Mouse (Mus musculus) MEL (cell line): Measurements from ENCODE around the gene Smyd3. TPM values are rescaled to one million over a fixed set of nuclear protein-coding genes. Genes with fewer than 3 reads are reported as not detected.

ENCODE experiments used
- DNase-seq: peaks from one replicate; pipeline ENCODE4 v3.0.0; 2011; ENCODE audit warnings: low read depth, low spot score
- H3K27ac ChIP-seq: 2 replicates; pipeline ENCODE4 v1.5.1; 2012; ENCODE audit warnings: low read depth, mild to moderate bottlenecking, control low read depth, low read length, moderate library complexity; ENCODE audit not compliant: control insufficient read depth
- H3K27me3 ChIP-seq, 2 experiments: fragments of 150-350 bp in 1 of 2; sonication (generic) in 1 of 2; 2 replicates each; pipeline ENCODE4 v1.6.1; 2012; ENCODE audit warnings: low read length in 2 of 2, mild to moderate bottlenecking in 2 of 2, improper control_type of control experiment in 1 of 2, moderate library complexity in 1 of 2; ENCODE audit not compliant: insufficient read depth in 2 of 2, control insufficient read depth in 1 of 2
- H3K36me3 ChIP-seq, 2 experiments: 2 replicates each; pipeline ENCODE4 v1.6.1; 2012 to 2014; ENCODE audit warnings: low read length in 2 of 2, improper control_type of control experiment in 1 of 2, inconsistent platforms in 1 of 2, mild to moderate bottlenecking in 1 of 2; ENCODE audit not compliant: insufficient read depth in 2 of 2, control insufficient read depth in 1 of 2
- H3K4me1 ChIP-seq, 2 experiments: fragments of 150-350 bp in 1 of 2; sonication (generic) in 1 of 2; 2 replicates each; pipeline ENCODE4 v1.6.1; 2012; ENCODE audit warnings: low read length in 2 of 2, improper control_type of control experiment in 1 of 2, mild to moderate bottlenecking in 1 of 2; ENCODE audit not compliant: insufficient read depth in 2 of 2, control insufficient read depth in 1 of 2
- H3K4me3 ChIP-seq, 2 experiments: fragments of 150-350 bp in 1 of 2; sonication (generic) in 1 of 2; 2 replicates each; pipeline ENCODE4 v1.5.1; 2012; ENCODE audit warnings: low read depth in 2 of 2, low read length in 2 of 2, mild to moderate bottlenecking in 2 of 2, moderate library complexity in 2 of 2, control low read depth in 1 of 2, improper control_type of control experiment in 1 of 2; ENCODE audit not compliant: control insufficient read depth in 1 of 2, insufficient read depth in 1 of 2
- H3K79me2 ChIP-seq: 2 replicates; pipeline ENCODE4 v1.6.1; 2012; ENCODE audit warnings: mild to moderate bottlenecking, low read length, moderate library complexity; ENCODE audit not compliant: control insufficient read depth, poor library complexity, insufficient read depth
- H3K9ac ChIP-seq: 2 replicates; pipeline ENCODE4 v1.6.1; 2012; ENCODE audit warnings: low read depth, mild to moderate bottlenecking, control low read depth, low read length, moderate library complexity; ENCODE audit not compliant: control insufficient read depth, poor library complexity, severe bottlenecking
- H3K9me3 ChIP-seq: fragments of 150-350 bp; sonication (generic); replicated peaks from 2 replicates; pipeline ENCODE4 v1.6.1; 2012; ENCODE audit warnings: mild to moderate bottlenecking, low read length, improper control_type of control experiment, moderate library complexity; ENCODE audit not compliant: insufficient read depth
- BHLHE40 ChIP-seq: IDR thresholded peaks from 2 replicates; pipeline ENCODE4 v1.6.1; 2012; ENCODE audit warnings: low read depth, mild to moderate bottlenecking, inconsistent platforms, low read length, improper control_type of control experiment, borderline replicate concordance
- CHD1 ChIP-seq: IDR thresholded peaks from 2 replicates; pipeline ENCODE4 v1.6.1; 2012; ENCODE audit warnings: low read depth, mild to moderate bottlenecking, inconsistent platforms, low read length, improper control_type of control experiment
- CTCF ChIP-seq, 3 experiments: IDR thresholded peaks in 2 of 3; conservative IDR thresholded peaks in 1 of 3; 2 replicates each; pipeline ENCODE4 v1.5.1; 2011 to 2012; ENCODE audit warnings: low read length in 3 of 3, low read depth in 2 of 3, mild to moderate bottlenecking in 2 of 3, improper control_type of control experiment in 1 of 3, inconsistent platforms in 1 of 3, mixed read lengths in 1 of 3, moderate library complexity in 1 of 3; ENCODE audit not compliant: control insufficient read depth in 1 of 3, insufficient read depth in 1 of 3, poor library complexity in 1 of 3, severe bottlenecking in 1 of 3
- E2F4 ChIP-seq: IDR thresholded peaks from 2 replicates; pipeline ENCODE4 v1.6.1; 2011; ENCODE audit warnings: low read depth, low read length, improper control_type of control experiment, borderline replicate concordance
- ELF1 ChIP-seq: IDR thresholded peaks from 2 replicates; pipeline ENCODE4 v1.6.1; 2014; ENCODE audit warnings: low read depth, mild to moderate bottlenecking, inconsistent platforms, low read length, improper control_type of control experiment, moderate library complexity
- EP300 ChIP-seq, 2 experiments: IDR thresholded peaks; 2 replicates each; pipeline ENCODE4 v1.6.1; 2011; ENCODE audit warnings: improper control_type of control experiment in 2 of 2, low read length in 2 of 2, low read depth in 1 of 2, mild to moderate bottlenecking in 1 of 2
- GATA1 ChIP-seq: IDR thresholded peaks from 2 replicates; pipeline ENCODE4 v1.6.1; 2011; ENCODE audit warnings: low read depth, low read length, improper control_type of control experiment
- MAFK ChIP-seq: IDR thresholded peaks from 2 replicates; pipeline ENCODE4 v1.6.1; 2011; ENCODE audit warnings: low read depth, mild to moderate bottlenecking, low read length, improper control_type of control experiment, borderline replicate concordance
- MAX ChIP-seq: IDR thresholded peaks from 2 replicates; pipeline ENCODE4 v1.6.1; 2011; ENCODE audit warnings: low read length, improper control_type of control experiment
- MAZ ChIP-seq: IDR thresholded peaks from 2 replicates; pipeline ENCODE4 v1.6.1; 2012; ENCODE audit warnings: low read depth, mild to moderate bottlenecking, inconsistent platforms, low read length, improper control_type of control experiment
- MEF2A ChIP-seq: IDR thresholded peaks from 2 replicates; pipeline ENCODE4 v1.6.1; 2014; ENCODE audit warnings: low read depth, mild to moderate bottlenecking, inconsistent platforms, low read length, improper control_type of control experiment; ENCODE audit not compliant: poor library complexity, insufficient replicate concordance, severe bottlenecking; ENCODE audit errors: extremely low read depth
- MXI1 ChIP-seq: IDR thresholded peaks from 2 replicates; pipeline ENCODE4 v1.6.1; 2011; ENCODE audit warnings: mild to moderate bottlenecking, low read depth, low read length, improper control_type of control experiment
- MYC ChIP-seq: IDR thresholded peaks from 2 replicates; pipeline ENCODE4 v1.6.1; 2011; ENCODE audit warnings: low read depth, mild to moderate bottlenecking, low read length, improper control_type of control experiment, moderate library complexity
- NELFE ChIP-seq: IDR thresholded peaks from 2 replicates; pipeline ENCODE4 v1.6.1; 2011; ENCODE audit warnings: low read depth, low read length, improper control_type of control experiment
- POLR2A ChIP-seq, 2 experiments: IDR thresholded peaks; 2 replicates each; pipeline ENCODE4 v1.6.1; 2011 to 2012; ENCODE audit warnings: low read length in 2 of 2, mild to moderate bottlenecking in 2 of 2, control low read depth in 1 of 2, improper control_type of control experiment in 1 of 2, low read depth in 1 of 2, moderate library complexity in 1 of 2; ENCODE audit not compliant: control insufficient read depth in 1 of 2, insufficient read depth in 1 of 2, poor library complexity in 1 of 2
- POLR2AphosphoS2 ChIP-seq: IDR thresholded peaks from 2 replicates; pipeline ENCODE4 v1.6.1; 2011; ENCODE audit warnings: low read length, improper control_type of control experiment
- POLR2AphosphoS5 ChIP-seq: IDR thresholded peaks from 2 replicates; pipeline ENCODE4 v1.6.1; 2012; ENCODE audit warnings: low read depth, borderline replicate concordance, mild to moderate bottlenecking, inconsistent platforms, low read length, moderate library complexity, mixed read lengths
- RAD21 ChIP-seq: IDR thresholded peaks from 2 replicates; pipeline ENCODE4 v1.6.1; 2011; ENCODE audit warnings: mild to moderate bottlenecking, low read depth, low read length, improper control_type of control experiment
- RCOR1 ChIP-seq: IDR thresholded peaks from 2 replicates; pipeline ENCODE4 v1.6.1; 2012; ENCODE audit warnings: low read depth, mild to moderate bottlenecking, inconsistent platforms, low read length, improper control_type of control experiment
- SIN3A ChIP-seq: IDR thresholded peaks from 2 replicates; pipeline ENCODE4 v1.6.1; 2012; ENCODE audit warnings: low read length, improper control_type of control experiment, inconsistent platforms
- SMC3 ChIP-seq: IDR thresholded peaks from 2 replicates; pipeline ENCODE4 v1.6.1; 2011; ENCODE audit warnings: low read depth, low read length, improper control_type of control experiment
- TAL1 ChIP-seq: IDR thresholded peaks from 2 replicates; pipeline ENCODE4 v1.6.1; 2012; ENCODE audit warnings: mild to moderate bottlenecking, inconsistent platforms, low read length, moderate library complexity, mixed read lengths
- TBP ChIP-seq: IDR thresholded peaks from 2 replicates; pipeline ENCODE4 v1.8.0; 2011; ENCODE audit warnings: low read depth, low read length, improper control_type of control experiment
- TCF12 ChIP-seq: IDR thresholded peaks from 2 replicates; pipeline ENCODE4 v1.6.1; 2014; ENCODE audit warnings: low read depth, mild to moderate bottlenecking, inconsistent platforms, low read length, improper control_type of control experiment, moderate library complexity
- USF1 ChIP-seq: IDR thresholded peaks from 2 replicates; pipeline ENCODE4 v1.6.1; 2014; ENCODE audit warnings: low read depth, mild to moderate bottlenecking, inconsistent platforms, low read length, improper control_type of control experiment, moderate library complexity
- ZC3H11A ChIP-seq: IDR thresholded peaks from 2 replicates; pipeline ENCODE4 v1.6.1; 2012; ENCODE audit warnings: low read depth, mild to moderate bottlenecking, inconsistent platforms, low read length, improper control_type of control experiment
- ZKSCAN1 ChIP-seq: IDR thresholded peaks from 2 replicates; pipeline ENCODE4 v1.6.1; 2012; ENCODE audit warnings: low read depth, mild to moderate bottlenecking, inconsistent platforms, low read length, improper control_type of control experiment, moderate library complexity
- ZMIZ1 ChIP-seq: IDR thresholded peaks from 2 replicates; pipeline ENCODE4 v1.6.1; 2012; ENCODE audit warnings: low read depth, mild to moderate bottlenecking, inconsistent platforms, low read length, improper control_type of control experiment, moderate library complexity
- ZNF384 ChIP-seq: IDR thresholded peaks from 2 replicates; pipeline ENCODE4 v1.6.1; 2012; ENCODE audit warnings: low read depth, mild to moderate bottlenecking, inconsistent platforms, low read length, improper control_type of control experiment
- polyA plus RNA-seq, 2 experiments: library from polyadenylated mRNA; stranded (reverse) in 1 of 2; unstranded in 1 of 2; fragments of >175 nt in 1 of 2; fragments of >200 nt in 1 of 2; gene quantifications; 2 replicates each; pipeline versions ENCODE4 v1.2.1 to v1.2.4; 2012; ENCODE audit warnings: low replicate concordance in 2 of 2, low read depth in 1 of 2; ENCODE audit not compliant: insufficient read length in 2 of 2, insufficient read depth in 1 of 2, missing spikeins in 1 of 2
- total RNA-seq: library from RNA; depleted of rRNA; stranded (reverse); fragments of 300-350 nt; gene quantifications from 2 replicates; pipeline ENCODE4 v1.2.3, GENCODE M21; 2012

The Smyd3 gene
- total and polyA plus RNA-seq, 3 experiments: 13.3 to 18.2 TPM; not detected in 1

- Histone ChIP-seq H3K4me1 (peaks cover 0 to 7% of the 10 kb centered on the region in 2 experiments; a peak in 2 of 4 replicates), H3K27ac (no peak overlapping the region)
Observed at GRCm38 (mm10) chr1:179236217-179236840, 281.5 kb downstream of the Smyd3 start.

GRCm38 (mm10) chr1:179231777-179232661 lies 285.8 kb downstream of the Smyd3 start:
- no peaks in the 10 kb centered on the region for H3K9me3 ChIP-seq
- no peak overlapping the region for H3K9ac ChIP-seq
- peaks cover 0 to 7% of the 10 kb centered on the region in 2 experiments; a peak in 2 of 4 replicates for H3K4me1 ChIP-seq
- no peak overlapping the region for H3K4me3 ChIP-seq
- no peak overlapping the region for H3K27ac ChIP-seq
- H3K27me3 ChIP-seq: no peaks in the 10 kb centered on the region
- DNase-seq: peak; percentile 89
- H3K79me2 ChIP-seq: no peaks in the 10 kb centered on the region
- TF ChIP-seq POLR2AphosphoS2 (no peak), USF1 (no peak), RAD21 (peak; percentile 70), SMC3 (peak; percentile 81), ZNF384 (peak; percentile 63), GATA1 (peak; percentile 46; the same call in 1 of the 2 replicates), CTCF (IDR thresholded peaks at IDR 0.05 in 2 of 3, conservative IDR thresholded peaks at IDR 0.05 in 1 of 3; ENCODE audit: control insufficient read depth in 1 of 3, insufficient read depth in 1 of 3, low read depth in 2 of 3, low read length in 3 of 3, poor library complexity in 1 of 3, severe bottlenecking in 1 of 3) (peak; percentile 73 to 92 (median 84)), MAFK (no peak), ZKSCAN1 (no peak), TCF12 (no peak), EP300 (IDR thresholded peaks at IDR 0.05; ENCODE audit: low read depth in 1 of 2, low read length in 2 of 2) (peak in 1 of 2 experiments; percentile 33; a peak in 1 of 4 replicates), POLR2A (IDR thresholded peaks at IDR 0.05; ENCODE audit: control insufficient read depth in 1 of 2, insufficient read depth in 1 of 2, low read depth in 1 of 2, low read length in 2 of 2, poor library complexity in 1 of 2) (no peak), TAL1 (no peak), ELF1 (peak; percentile 88), MXI1 (no peak), ZC3H11A (peak; percentile 56), MAZ (no peak), MEF2A (no peak), E2F4 (no peak), SIN3A (no peak), ZMIZ1 (no peak), BHLHE40 (no peak)
- H3K36me3 ChIP-seq: 0 out of 4 replicates have a peak, but pooled peaks cover 0 to 2% of the 10 kb centered on the region in 2 experiments

More at GRCm38 (mm10) chr1:179236217-179236840, 281.5 kb downstream of the Smyd3 start:
- Histone ChIP-seq H3K79me2 (no peaks in the 10 kb centered on the region), H3K36me3 (0 out of 4 replicates have a peak, but pooled peaks cover 0 to 2% of the 10 kb centered on the region in 2 experiments), H3K9me3 (no peaks in the 10 kb centered on the region), H3K9ac (no peak overlapping the region), H3K4me3 (no peak overlapping the region), H3K27me3 (no peaks in the 10 kb centered on the region)
- no peak for DNase-seq
- no peak for TF ChIP-seq MEF2A
- TF ChIP-seq BHLHE40: no peak
- TF ChIP-seq ZMIZ1: no peak
- no peak for TF ChIP-seq ZNF384
- TF ChIP-seq USF1: no peak
- no peak for TF ChIP-seq TBP
- no peak for TF ChIP-seq POLR2AphosphoS2
- TF ChIP-seq RCOR1: no peak
- TF ChIP-seq CHD1: no peak
- no peak for TF ChIP-seq MYC
- TF ChIP-seq NELFE: no peak
- TF ChIP-seq MAX: no peak
- TF ChIP-seq TAL1: no peak
- no peak for TF ChIP-seq ZC3H11A
- TF ChIP-seq SIN3A: no peak
- no peak for TF ChIP-seq MAFK
- TF ChIP-seq POLR2AphosphoS5: no peak
